Mouse (Mus musculus) adrenal gland, postnatal 36 days (tissue): ENCODE data around the gene Gm14406. TPM values are rescaled to one million over a fixed set of nuclear protein-coding genes. Genes with fewer than 3 reads are reported as not detected.
"Not testable (repeated sequence)": the region's sequence is repeated elsewhere in the genome, so short reads cannot be mapped to it uniquely, and the experiment has no call there.

Experiments
- DNase-seq, 2 experiments: peaks; one replicate each; pipeline ENCODE4 v3.0.0; 2021; ENCODE audit warnings: mixed read lengths in 1 of 2
- long read RNA-seq, 2 experiments: library from polyadenylated mRNA; stranded (forward); transcript quantifications; one replicate each; pipeline ENCODE4 v2.0.0; 2021; ENCODE audit warnings: borderline sequencing depth in 2 of 2
- total RNA-seq, 2 experiments: library from RNA; stranded (reverse); gene quantifications; 2 replicates each; pipeline ENCODE4 v1.2.3; 2021

The Gm14406 gene
- under 1 TPM in 1 of 2 experiments, not detected in 1; 0.69 TPM for total RNA-seq
- long read RNA-seq, experiment 1, result 0 reads
- long read RNA-seq, experiment 2, result 0 reads

DNA sequence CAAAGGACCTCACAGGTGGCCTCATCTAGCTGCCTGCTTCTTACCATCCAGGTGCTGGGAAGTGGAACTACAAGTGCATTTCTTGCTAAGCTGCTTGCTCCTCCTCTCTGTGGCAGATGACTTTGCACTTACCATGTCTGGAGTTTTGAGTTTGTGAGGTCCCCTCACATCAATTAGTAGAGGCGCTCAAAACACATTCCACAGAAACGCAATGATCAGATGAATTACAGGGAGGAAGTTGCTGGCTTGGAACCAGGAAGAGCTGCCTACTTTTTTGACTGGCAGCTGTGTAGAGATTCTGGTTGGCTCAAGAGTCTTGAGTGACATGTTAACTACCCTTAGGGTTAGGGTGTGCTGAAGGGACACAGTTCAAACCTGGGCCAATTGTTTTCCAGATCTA, at the start of gene Gm14406:
TSS of gene Gm14406 (minus strand) at position 213 of the 400 bp plus-strand sequence.
- not testable (repeated sequence) for DNase-seq

DNA sequence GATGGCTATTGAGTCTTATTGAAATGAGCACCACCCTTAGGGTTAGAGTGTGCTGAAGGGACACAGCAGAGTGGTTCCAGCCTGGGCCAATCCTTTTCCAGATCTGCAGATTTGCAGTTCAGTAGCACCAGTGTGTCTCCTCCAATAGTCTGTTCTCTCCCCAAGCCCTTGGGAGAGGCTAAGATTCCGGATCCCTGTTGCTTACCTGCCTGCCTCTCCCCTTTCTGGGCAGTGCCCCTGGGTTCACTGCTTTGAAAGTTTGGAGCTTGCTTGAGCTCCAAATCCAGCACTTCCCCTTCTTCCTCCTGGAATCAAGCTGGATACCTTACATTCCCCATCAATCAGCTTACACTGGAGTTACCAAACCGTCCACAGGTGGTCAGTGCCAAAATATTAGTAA, 2.9 kb downstream of the Gm14406 start:
- DNase-seq, result not testable (repeated sequence)

DNA sequence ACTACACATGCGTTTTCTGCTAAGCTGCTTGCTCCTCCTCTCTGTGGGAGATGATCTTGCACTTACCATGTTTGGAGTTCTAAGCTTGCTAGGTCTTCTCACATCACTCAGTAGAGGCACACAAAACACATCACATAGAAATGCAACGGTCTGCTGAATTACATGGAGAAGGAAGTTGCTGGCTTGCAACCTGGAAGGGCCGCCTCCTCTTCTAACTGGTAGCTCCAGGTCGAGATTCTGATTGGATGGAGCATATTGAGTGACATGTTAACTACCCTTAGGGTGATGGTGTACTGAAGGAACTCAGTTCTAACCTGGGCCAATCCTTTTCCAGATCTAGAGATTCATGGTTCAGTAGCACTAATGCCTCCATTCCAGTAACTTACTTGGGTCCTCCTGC, 18.6 kb downstream of the Gm14406 start:
- not testable (repeated sequence) for DNase-seq

GRCm38 (mm10) chr2:177555261-177555660, 22.7 kb downstream of the Gm14406 start:
- DNase-seq, result not testable (repeated sequence)

GRCm38 (mm10) chr2:177537717-177538116, 40.3 kb downstream of the Gm14406 start:
- DNase-seq, result not testable (repeated sequence)

DNA sequence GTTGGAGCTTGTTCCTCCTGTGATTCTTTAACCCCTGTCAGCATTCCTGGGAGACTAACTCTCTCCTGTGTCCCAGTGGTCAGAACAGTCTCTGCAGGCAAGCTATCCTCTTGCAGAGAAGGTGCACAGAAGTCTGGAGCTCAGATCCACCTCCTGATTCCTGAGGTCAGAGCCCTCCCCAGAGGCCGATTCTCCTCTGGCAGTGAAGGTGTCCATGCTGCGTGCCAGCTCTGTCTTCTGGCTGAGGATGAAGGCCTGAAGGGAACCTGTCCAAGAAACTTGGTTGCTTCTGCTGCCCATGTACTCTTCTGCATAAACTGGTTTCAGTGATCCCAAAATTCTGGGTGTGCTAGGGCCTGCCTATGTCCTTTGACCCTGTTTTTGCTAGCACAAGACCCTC, 40.9 kb downstream of the Gm14406 start:
- DNase-seq, result not testable (repeated sequence)

GRCm38 (mm10) chr2:177535876-177536275, 42.1 kb downstream of the Gm14406 start:
- no peak for DNase-seq

DNA sequence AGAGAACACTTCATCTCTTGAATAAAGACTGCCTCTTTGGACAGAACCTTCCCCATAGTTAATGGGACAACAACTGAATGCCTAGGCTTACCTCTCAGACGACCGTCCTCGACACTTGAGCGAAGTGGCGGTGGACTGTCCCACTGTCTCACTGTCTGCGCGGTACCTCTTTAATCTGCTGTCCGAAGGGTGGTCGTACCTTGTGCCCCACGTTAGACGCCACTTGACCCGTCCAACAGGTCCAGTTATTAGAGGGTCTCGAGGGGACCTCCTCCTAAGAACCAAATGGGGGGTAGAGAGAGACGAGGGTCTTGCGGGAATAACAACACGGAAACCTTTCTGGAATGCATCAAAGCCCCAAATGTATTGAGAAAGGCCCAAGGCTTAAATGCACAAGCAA, 53.8 kb downstream of the Gm14406 start:
- DNase-seq, result not testable (repeated sequence)

DNA sequence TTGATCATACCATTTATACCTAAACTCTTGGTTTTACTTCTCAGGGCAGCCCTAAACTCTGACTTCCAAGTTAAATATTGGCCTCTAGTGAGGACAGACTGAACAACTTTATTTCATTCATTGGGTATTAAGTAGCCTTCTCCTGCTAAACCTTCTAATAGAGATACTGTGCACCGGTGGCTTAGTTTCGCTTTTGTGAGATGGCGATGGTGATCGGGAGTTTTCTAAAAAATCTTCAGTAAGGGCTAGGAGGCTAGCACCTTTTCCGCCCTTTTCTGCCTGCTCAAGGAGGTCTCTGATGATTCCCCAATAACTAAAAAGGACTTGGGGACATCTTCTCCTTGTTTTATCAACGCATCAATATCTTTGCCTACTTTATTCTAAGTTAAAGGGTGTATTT, 54.3 kb downstream of the Gm14406 start:
- not testable (repeated sequence) for DNase-seq

- DNase-seq, result no peak
Measured at GRCm38 (mm10) chr2:177523061-177523460, 54.9 kb downstream of the Gm14406 start.

DNA sequence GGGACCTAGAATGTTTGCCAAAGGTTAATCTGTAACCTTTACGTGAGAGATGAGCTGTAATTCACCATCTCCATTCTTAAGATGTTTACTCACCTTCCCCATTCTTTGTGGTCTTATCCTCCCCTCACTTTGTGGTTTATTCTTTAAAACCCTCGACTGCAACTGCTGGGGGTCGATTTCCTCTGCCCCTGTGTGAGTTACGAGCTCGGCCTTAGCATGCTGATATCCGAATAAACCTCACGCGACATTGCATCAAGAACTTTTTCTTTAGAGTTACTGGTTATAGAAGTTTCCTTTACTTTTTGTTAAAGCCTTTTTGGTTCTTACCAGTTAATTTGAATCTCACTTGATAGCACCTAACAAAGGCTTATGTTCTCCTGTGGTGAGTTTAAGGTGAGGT, 58.0 kb downstream of the Gm14406 start:
- DNase-seq, result no peak

Other genes with a start within 250 kb of the Gm14406 start
- 10 to 100 TPM; 18.4 to 30.0 TPM for gene Gm14418, start 179.9 kb downstream of the Gm14406 start, total RNA-seq
- gene Zfp970, start 113.5 kb downstream of the Gm14406 start, total RNA-seq, result 10 to 100 TPM; 46.7 to 57.4 TPM
- 10 to 100 TPM; 44.5 to 83.3 TPM for gene Gm14403, start 80.0 kb downstream of the Gm14406 start, total RNA-seq
- gene Gm14322, start 181.1 kb upstream of the Gm14406 start, total RNA-seq, result 10 to 100 TPM; 24.8 to 38.2 TPM